Mouse (Mus musculus): ENCODE data around the gene Stag3.

Gene Stag3

GRCm38 (mm10) chr5:138271232-138271631 is 8.8 kb upstream of the Stag3 start:
- no peak for DNase-seq

DNA sequence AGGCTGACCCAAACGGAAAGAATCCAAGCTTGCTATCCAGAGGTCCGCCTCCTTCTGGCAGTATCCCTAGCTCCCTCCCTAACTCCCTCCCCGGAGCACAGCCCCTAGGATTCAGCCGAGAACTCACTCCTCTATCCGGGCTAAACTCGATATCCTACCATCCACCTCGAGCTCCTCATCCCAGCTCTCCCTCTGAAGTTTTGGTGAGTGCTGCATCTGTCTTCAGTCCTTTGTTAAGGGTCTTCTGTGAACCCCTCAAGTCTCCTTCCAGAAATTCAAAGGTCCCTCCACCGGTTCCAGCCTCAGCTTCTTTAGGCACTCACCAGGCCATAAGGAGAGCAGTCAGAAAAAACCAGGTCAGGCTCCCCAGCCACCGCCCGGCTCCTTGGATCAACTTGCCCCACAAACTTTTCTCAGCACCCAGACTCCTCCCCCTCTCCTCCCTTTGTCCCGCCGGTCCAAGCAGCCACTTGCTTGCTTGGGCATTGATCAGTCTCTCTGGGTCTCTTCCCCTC is 7.6 kb upstream of the Stag3 start, which contains the start of gene Gal3st4:
Gal3st4 (minus strand) TSS at position 432 of the 515 bp plus-strand sequence.
- DNase-seq = no peak

DNA sequence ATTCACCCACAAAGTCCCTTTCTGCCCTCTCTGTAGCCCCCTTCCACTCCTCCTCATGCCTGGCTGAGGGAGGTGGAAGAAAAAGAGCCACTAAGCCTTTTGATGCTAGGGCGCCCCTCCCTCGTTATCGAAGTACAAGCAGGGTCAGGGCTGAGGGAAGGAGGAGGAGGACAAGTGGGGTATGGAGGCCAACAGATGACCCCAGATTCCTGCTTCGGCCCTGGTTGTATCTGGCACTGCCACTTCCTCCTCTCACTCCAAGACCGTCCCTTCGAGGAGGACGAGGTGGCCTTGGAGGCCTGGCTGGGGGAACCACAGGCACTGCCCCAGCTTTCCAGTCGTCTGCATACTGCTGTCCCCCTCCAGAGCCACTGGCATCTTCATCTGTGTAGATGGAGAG is 5.9 kb upstream of the Stag3 start:
- no peak for DNase-seq

GRCm38 (mm10) chr5:138275216-138276050 is 4.6 kb upstream of the Stag3 start:
- no peak for DNase-seq

- DNase-seq = no peak
Observed at GRCm38 (mm10) chr5:138277994-138278393, 2.0 kb upstream of the Stag3 start.

GRCm38 (mm10) chr5:138280425-138280768 is 357 bp downstream of the Stag3 start:
- no peak for DNase-seq

GRCm38 (mm10) chr5:138280829-138281228 is 789 bp downstream of the Stag3 start:
- DNase-seq = no peak

DNA sequence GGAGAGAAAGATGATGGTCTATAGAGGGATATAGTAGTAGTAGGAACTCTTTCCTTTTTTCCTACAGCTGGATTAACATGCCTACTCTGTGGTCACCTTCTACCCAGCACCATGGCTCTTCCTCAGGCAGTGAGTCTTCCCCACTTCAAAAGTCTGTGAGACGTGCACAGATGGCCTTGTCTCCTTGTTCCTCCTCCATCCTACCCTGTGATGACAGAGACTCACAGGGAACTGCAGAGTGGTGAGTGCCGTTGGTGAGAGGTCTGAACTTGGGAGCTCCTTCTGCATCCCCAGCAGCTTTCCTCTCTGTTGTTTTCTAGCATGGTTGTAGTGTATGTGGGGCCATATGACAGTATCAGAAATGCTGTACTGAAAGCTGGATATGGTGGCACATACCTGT is 1.8 kb downstream of the Stag3 start:
- no peak for DNase-seq

- DNase-seq = no peak
Observed at GRCm38 (mm10) chr5:138283540-138283939, 3.5 kb downstream of the Stag3 start.

- no peak for DNase-seq
Observed at GRCm38 (mm10) chr5:138287861-138288260, 7.8 kb downstream of the Stag3 start.

DNA sequence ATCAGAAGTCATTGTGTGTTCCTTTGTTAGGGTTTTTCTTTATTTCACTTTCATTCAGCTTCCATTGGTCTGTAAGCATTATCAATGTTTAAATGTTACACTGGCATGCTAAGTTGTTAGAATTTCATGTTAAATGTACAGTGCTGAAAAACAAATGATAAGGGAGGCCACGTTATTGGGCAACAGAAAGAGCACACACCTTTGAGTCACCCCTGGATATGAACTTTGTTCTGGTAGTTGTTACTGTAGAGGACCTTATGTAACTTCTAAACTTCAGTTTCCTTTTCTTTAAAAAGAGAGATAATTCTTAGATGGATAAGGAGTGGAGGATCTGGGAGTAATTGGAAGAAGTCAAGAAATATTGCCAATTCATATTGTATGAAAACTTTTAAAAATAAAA is 11.6 kb downstream of the Stag3 start:
- no peak for DNase-seq

DNA sequence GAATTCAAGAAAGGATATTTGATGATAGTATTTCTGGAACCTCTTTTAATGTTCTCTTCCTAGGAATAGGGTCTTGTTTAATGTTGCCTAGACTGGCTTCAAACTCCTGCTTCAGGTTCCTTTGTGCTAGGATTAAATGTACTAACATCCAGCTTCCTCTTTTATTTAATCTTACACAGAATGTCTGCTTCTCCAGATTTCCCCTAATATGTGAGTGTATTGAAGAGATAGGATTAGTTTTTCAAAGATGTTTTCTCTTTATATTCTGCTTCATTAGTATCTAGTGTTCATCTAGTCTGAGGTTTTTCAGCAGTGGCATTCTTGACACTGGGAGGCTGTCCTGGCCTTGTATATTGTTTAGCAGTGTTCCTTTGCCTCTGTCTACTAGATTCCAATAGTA is 14.1 kb downstream of the Stag3 start:
- DNase-seq = no peak

GRCm38 (mm10) chr5:138299613-138300012 is 19.6 kb downstream of the Stag3 start:
- no peak for DNase-seq

GRCm38 (mm10) chr5:138312795-138313194 is 32.8 kb downstream of the Stag3 start:
- no peak for DNase-seq

DNA sequence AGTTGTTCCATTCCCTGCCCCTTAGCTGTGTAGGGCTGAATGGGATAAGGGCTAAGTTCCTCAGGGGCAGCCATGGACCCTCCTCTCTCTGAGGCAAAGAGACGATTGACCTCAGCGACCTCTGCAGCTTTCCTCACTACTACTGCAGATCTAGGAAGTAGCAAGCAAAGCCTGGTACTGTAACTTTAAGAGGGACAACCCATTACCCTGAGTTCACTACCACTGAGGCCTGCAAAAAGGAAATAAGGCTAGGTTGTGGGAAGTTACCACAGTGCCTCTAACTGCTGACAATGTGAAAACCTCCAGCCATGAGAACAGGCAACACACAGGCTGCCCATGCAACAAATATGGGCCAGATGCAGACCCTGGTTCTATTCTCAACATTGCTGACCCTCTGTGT is 61.6 kb downstream of the Stag3 start, which contains the start of gene Pvrig:
Pvrig (plus strand) TSS at position 301 of the 400 bp plus-strand sequence.
- DNase-seq = no peak

DNA sequence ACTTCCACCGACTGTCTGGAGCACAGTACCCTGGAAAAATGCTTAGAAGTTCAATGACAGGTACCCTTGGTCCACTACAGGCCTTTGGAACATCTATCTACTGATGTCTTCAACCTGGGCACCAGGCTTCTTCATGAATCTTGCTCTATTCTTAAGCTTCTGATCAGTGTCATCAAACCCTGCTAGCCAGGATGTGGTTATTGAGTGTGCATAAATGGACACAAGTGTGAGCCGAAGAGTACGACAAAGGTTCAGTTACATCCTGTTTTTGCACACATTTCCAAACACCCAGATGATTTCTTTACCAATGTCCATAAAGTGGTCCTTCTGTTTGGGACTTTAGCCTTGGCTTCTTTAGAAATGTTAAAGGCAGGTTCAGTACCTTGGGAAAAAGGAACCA is 63.2 kb downstream of the Stag3 start:
- DNase-seq = no peak

Measured in cerebellum, postnatal 25 days (tissue).